Mouse (Mus musculus) T-helper 17 cell (primary cell): Measurements from ENCODE around the gene 2900011O08Rik.

Experiments used
- in situ Hi-C, 2 experiments: fragments of 300-600 bp; cut with MboI, MseI; formaldehyde crosslinking; loops; 1 replicate in 1 of 2; 2 replicates in 1 of 2; pipeline ENCODE4 v1.15.1; 2025; ENCODE audit warnings: high pct_unique_total_duplicates in 2 of 2

2900011O08Rik gene

GRCm38 (mm10) chr16:14131838-14132237, 145.4 kb downstream of the 2900011O08Rik start:
- in situ Hi-C loops: no loop called here

GRCm38 (mm10) chr16:14135014-14135413, 148.6 kb downstream of the 2900011O08Rik start:
- in situ Hi-C loops: no loop called here

GRCm38 (mm10) chr16:14137976-14138561, 151.7 kb downstream of the 2900011O08Rik start:
- in situ Hi-C loops: no loop called here

- in situ Hi-C loops: no loop called here
Observed at GRCm38 (mm10) chr16:14139106-14139505, 152.7 kb downstream of the 2900011O08Rik start.

GRCm38 (mm10) chr16:14143298-14143697, 156.9 kb downstream of the 2900011O08Rik start:
- in situ Hi-C loops: no loop called here

GRCm38 (mm10) chr16:14147712-14148111, 161.3 kb downstream of the 2900011O08Rik start:
- in situ Hi-C loops: no loop called here
